Mouse (Mus musculus) left cerebral cortex, adult 18-20 months (tissue): ENCODE results near the gene Sacs. TPM values are rescaled to one million over a fixed set of nuclear protein-coding genes. Genes with fewer than 3 reads are reported as not detected.
"Not testable (repeated sequence)": the region's sequence is repeated elsewhere in the genome, so short reads cannot be mapped to it uniquely, and the experiment has no call there.

Experiments used
- DNase-seq, 2 experiments: peaks; one replicate each; pipeline ENCODE4 v3.0.0; 2021 to 2022; ENCODE audit warnings: low spot score in 2 of 2, mixed read lengths in 1 of 2
- long read RNA-seq, 2 experiments: library from polyadenylated mRNA; stranded (forward); transcript quantifications; one replicate each; pipeline ENCODE4 v2.0.0; 2021
- total RNA-seq, 2 experiments: library from RNA; stranded (reverse); gene quantifications; 2 replicates each; pipeline ENCODE4 v1.2.3; 2021

Sacs gene
- 10 to 100 TPM; 56.2 to 59.4 TPM for total RNA-seq
- long read RNA-seq, experiment 1, partial matches to known transcripts, result 0 of 1 reads
- long read RNA-seq, experiment 1, other reads (novel, unspliced or antisense), result 1 of 1 reads
- long read RNA-seq, experiment 2, partial matches to known transcripts, result 1 of 3 reads
- long read RNA-seq, experiment 2, other reads (novel, unspliced or antisense), result 2 of 3 reads

DNA sequence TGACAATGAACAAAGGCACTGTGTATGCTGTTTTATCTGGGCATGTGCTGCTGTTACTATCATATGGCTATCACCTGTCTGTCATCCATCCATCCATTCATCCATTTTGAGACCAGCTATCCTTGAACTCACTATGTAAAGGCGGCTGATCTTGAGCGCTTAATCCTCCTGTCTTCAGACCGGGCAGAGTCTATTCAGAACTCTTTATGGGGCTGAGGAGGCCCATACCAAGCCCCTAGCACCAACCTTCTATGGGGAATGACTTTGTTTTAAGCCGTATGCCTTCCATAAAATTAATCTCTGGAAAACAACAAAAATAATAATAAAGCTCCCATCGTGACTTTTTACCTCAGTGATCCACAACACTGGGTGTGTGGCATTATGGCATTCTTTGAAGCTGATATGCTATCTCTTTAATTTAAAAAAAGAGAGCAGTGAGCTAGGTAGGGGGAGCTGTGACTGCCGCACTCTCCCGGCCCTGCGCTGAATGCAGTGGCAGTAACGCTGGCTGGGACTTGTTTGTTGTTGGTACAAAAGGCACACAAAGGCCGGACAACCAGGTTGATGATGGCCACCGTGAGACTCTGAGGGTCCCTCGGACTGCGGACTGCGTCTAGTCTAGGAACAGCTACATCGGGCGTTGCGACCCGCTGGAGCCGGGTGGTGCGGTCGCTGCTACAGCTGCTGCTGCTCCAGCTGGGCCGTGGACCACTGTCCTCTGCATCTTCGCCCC lies at the start of gene Sacs:
TSS of gene Sacs (plus strand) at position 464 of the 733 bp plus-strand sequence.
- peak; percentile 50 to 56 for DNase-seq

DNA sequence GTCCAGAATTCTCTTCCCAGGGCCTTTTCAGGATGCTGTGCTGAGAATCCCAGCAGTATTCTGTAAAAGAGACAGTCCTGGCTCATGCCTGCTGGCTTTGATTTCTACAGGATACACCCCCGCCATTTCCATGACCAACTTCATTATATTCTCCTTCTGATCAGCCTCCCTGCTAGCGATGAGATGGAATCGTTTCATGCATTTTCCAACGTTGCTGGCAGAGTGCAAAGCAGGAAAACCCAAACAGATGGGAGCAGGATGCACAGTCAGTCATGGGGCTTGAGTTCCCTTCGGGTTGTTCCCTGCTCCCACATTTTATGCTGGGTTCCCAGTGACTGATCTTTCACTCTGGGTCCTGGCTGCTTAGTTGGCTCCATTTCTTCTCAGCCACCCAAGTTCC lies 47.3 kb upstream of the Sacs start:
- DNase-seq, result peak; percentile 22 to 29

DNA sequence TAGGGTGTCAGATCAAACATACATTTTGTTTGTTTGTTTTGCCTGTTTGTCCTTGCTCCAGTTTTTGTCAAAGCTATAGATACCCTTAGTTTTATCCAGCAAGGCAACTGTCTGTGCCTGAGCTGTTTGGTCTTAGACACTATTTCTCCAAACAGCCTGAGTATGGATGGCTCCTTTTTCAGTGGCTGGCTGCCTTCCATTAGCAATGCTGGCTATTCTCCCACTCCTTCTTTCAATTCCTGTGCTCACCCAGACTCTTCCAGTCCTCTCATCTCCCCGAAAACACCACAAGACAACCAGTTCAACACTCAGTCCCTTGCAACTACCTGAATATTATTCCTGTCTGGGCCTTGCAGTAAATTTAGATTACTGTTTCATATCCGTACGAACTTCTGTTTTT lies 46.2 kb upstream of the Sacs start:
- DNase-seq, result peak; percentile 36 to 50

DNA sequence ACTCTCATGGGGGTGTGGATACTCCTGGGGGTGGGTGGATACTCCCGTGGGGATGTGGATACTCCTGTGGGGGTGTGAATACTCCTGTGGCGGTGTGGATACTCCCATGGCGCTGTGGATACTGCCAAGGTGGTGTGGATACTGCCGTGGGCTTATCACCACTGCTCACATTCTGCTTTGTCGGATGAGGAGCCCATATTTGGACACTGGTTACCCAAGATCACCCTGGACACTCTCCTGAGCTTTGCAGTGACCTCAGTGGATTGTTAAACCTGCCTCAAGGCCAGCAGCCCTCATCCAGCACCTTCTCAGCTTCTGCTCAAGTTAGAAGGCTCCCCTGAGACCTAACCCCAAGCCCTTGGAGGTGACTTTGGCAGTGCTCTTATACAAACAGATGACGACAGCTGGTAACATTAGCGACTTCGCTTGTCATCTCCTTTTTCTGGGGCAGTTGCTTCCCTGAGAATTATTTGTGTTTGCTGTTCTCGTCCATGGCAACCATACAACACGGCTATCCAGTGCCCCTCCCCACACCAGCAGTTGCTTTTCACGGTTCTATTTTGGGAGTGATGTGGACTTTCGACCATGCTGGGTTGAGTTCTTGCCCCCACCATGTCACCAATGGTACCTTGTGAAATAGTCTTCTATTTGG lies 40.2 kb upstream of the Sacs start:
- DNase-seq, result no peak

DNA sequence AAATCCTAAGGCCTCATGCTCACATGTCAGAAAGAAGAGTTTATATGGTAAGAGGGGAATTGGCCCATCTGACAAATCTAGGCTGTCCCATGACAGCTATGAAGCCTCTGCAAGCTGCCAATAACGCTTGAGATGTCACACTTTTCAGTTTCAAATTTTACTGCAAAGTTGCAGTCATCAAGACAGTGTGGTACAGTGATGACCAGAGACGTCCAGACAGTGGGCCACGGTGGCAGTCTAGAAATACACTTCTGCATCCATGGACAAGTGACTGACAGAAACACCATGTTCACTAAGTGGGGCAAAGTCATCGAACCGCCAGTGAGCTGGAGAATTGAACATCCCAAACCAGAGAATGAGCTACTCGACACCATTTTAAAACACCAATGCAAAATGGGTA lies 37.5 kb upstream of the Sacs start:
- no peak for DNase-seq

DNA sequence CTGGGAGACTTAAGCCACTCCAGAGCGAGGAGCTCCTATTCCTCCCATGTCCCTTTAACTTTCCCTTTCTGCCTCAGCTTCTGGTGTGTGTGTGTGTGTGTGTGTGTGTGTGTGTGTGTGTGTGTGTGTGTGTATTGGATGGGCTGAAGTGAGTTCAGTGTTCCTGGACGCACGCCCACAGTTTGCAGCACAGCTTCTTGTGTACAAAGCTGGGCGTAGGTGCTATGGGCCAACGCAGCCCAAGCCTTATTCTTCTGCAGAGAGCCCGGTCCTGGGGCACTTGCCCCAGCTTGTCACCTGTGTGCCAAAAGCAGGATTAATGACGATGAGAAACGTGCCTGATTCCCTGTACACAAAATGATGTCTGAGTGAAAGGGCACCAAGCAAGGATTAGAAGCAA lies 31.9 kb upstream of the Sacs start:
- no peak for DNase-seq

DNA sequence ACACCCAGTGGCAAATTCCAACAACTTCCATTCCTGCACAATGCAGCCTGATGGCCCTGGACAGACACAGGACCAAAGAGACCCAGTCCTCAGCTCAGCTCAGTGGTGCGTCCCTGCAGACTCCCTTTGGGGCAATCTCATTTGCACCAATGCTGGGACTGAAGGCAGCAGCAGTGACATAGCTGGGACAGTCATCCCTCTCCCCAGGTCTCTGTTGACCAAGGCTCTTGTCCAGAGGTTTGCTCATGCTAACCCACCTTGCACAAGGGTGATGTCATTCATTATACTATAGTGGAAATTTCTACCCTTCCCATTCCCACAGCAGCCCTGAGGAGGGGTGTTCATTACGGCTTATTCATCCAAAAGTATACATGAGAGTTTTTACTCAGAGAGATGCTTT lies 29.6 kb upstream of the Sacs start:
- DNase-seq, result no peak

DNA sequence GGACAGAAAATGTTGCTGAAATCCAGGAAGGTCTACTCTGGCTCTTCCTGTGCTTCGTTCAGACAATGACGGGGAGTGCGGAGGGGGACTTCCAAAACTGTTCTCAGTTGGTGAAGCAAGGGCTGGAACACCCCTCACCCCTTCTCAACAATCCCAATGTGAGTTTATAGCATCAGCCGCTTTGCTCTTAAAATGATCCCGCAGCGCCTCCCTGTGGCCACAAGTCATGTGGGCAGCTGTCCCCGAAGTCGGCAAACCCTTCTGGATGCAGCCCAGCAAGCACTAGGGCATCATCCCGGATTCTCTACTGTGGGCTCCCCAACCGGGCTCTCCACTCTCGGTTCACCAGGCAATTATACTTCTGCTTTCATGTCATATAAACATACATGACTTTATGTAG lies 25.9 kb upstream of the Sacs start:
- DNase-seq, result peak; percentile 82 to 91

DNA sequence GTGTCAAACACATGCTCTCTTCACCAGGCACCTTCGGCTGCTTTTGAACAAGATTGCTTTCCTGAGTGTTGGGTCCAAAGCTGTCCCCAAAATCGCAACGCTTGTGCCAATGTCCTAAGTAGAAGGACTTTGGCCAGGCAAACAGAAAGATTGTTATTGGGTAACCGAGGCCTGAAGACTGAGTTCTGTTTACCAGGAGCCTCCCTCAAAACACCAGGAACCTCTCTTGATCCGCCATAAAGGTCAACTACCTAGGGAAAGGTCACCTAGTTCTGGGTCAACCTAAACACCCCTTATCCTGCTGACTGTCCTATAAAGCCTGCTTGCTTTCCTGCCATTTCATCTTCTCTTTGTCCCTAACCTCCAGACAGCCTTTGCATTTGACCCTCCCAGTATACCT lies 13.5 kb upstream of the Sacs start:
- no peak for DNase-seq

DNA sequence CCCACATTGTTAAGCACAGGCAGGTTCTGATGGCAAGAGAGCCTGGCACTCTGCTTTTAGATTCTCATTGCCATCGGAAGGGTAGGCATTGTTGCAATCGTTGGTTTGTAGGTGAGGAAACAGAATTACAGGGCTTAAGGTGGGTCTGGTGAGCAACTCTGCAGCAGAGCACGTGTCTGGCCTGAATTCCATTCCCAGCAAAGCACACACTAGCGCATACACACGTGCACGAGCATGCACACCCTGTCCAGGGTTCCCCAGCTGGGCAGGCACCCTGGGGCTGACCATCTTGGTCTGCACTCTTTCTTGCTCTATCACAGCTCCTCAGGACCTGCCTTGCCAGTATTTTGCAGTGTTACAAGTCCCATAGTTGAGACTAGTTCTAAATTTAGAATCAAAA lies 13.1 kb upstream of the Sacs start:
- DNase-seq, result no peak

DNA sequence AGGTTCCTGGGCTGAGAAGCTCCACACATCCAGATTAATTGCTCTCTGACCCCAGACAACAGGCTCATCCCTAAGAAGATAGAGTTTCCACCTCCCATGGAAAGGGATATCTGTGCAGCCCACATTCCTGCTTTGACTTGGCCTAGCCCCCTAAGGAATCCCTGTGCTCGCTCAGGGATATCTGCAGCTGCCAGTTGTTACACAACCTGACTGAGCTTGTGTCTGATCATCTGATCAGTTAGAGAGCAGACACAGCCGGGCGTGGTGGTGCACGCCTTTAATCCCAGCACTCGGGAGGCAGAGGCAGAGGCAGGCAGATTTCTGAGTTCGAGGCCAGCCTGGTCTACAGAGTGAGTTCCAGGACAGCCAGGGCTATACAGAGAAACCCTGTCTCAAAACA lies 10.9 kb upstream of the Sacs start:
- not testable (repeated sequence) for DNase-seq

DNA sequence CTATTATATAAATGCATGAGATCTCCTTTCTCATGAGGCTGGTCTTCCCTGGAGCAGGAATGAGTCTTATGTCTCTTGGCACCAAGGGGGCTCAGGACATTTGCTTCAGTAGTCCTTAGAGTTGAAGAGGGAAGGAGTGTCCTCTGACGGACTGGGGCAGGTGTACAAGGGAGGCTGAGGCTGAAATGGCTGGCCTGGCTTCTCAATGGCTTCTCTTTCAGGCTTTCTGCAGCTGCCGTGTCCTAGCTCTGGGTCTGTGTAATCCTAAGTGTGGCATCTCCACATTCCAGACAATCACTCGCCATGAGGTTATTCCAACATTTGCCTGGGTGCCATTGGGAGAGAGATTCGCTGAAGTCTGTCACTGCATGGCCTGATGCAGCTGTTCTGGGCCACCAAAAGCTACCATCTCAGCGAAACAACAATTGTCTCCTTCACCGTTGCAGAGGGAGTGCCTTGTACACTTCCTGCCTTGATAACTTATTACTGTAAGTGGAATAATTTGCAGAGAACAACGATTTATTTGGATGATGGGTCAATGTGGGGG lies 9.2 kb upstream of the Sacs start:
- DNase-seq, result no peak

DNA sequence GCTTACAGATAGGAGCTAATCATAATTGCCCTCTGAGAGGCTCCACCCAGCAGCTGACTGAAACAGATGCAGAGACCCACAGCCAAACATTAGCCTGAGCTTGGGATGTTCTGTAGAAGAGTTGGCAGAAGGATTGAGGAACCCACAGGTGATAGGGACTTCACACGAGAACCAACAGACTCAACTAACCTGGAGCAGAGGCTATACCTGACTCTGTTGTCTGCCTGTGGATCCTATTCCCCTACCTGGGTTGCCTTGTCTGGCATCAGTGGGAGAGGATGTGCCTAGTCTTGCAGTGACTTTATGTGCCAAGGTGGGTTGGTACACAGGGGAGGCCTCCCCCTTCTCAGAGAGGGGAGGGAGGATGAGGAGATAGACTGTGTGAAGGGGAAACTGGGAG lies 5.7 kb upstream of the Sacs start:
- DNase-seq, result no peak

DNA sequence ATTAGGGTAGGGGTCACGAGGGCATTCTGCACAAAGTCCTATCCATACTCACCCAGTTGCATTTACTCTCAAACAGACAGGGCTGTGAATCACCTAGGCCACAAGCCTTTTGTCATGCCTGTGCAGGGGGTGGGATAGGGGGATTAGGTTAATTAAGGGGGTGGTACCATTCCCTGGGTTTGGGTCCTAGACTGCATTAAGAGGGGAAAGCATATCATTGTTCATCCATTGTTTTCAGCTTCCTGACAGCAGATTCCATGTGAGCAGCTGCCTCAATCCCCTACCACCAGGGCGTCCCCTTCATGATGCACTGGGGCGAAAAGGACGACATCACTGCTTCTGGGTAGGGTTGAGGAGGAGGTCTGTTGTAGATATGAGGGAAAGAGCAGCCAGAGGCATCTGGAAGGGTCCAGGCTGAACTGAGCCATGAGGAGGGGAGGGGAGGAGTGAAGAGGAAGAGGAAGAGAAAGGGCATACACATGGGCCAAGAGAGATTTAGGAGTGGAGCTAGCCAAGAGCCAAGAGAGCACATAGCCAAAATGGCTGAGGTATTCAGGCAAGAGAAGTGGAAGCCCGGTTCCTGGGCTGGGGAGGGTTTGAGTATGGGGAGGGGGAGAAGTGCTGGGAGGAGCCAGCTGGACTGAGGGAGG lies 3.8 kb upstream of the Sacs start:
- DNase-seq, result no peak

DNA sequence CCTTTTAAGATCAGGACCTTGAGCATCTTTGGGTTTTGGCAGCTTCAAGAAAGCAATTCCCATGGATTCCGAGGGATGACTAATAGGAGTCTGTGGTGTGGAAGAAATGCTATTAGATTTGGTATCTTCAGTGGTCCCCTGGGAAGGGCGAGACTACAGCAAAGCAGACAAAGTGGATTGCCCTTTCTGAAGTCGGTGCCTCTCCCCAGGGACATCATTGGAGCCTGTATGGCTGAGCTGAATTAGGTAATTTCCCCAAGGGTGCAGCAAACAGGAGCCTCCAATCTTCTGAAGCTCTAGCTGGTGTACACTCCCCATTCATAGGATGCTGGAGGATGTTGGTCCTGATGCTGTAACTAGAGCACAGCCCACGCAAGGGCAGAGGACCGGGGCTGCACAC lies 847 bp upstream of the Sacs start:
- no peak for DNase-seq

DNA sequence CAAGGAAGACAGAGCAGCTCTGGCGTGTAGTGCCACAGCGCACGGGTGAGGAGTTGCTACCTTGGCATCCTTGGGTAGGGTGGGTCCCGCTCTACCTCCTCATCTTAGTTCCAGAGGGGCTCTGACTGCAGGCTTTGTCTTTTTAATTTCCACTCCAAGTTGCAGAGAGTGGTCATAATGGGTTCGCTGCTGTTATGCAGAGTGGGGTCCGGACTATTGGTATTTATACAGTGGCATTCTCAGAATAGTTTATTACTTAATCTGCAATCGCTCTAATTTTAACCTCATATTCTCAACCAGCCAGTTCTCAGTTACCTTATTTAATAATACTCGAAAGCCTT lies 440 bp downstream of the Sacs start:
- peak in 1 of 2 experiments; percentile 19 for DNase-seq

DNA sequence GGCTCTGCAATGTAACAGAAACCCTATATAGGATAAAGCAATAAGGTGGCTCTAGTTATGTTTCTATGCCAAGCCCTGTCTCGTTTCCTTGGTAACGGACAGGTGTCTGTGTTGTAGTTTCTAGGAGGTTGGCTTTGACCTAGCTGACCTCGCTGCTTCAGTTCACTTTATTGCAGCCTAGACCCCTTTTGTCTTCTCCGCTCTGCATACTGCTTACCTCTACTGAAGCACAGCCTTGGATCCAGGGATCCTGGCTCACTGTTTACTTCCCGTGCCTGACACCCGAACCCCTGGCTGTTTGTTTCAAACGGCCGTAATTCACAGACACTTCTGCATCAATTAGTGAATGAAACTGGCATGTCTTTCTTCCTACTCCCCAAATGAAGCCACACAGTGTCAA lies 5.1 kb downstream of the Sacs start:
- DNase-seq, result no peak

DNA sequence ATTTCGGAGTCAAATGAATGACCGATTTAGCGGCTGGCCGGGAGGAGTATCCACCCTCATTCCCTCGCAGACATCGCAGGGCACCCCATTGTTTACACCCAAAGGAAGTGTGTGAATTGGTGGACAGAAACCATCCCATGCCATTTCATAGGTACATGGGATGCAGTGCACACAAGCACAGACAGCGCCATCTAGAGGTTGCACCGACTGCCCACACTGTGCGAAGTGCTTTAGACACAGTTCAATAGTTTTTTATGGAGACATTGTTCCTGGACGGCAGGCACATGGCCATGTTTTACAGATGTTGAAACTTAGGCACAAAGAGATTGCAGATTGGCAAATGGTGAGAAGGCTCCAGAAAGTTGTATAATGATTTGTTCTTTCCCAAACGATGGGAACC lies 5.6 kb downstream of the Sacs start:
- peak in 1 of 2 experiments; percentile 24 for DNase-seq

DNA sequence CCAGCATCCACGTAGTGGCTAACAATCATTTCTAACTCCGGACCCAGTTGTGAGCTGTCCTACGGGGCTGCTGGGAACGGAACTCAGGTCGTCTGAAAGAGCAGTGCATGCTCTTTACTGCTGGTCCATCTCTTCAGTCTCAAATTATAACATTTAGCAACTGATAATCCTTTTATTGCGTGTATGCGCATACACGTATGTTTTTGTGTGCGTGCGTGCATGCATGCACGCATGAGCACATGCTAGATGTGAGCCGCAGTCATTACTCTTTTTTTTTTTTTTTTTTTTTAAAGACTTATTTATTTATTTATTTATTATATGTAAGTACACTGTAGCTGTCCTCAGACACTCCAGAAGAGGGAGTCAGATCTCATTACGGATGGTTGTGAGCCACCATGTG lies 12.2 kb downstream of the Sacs start:
- not testable (repeated sequence) for DNase-seq

DNA sequence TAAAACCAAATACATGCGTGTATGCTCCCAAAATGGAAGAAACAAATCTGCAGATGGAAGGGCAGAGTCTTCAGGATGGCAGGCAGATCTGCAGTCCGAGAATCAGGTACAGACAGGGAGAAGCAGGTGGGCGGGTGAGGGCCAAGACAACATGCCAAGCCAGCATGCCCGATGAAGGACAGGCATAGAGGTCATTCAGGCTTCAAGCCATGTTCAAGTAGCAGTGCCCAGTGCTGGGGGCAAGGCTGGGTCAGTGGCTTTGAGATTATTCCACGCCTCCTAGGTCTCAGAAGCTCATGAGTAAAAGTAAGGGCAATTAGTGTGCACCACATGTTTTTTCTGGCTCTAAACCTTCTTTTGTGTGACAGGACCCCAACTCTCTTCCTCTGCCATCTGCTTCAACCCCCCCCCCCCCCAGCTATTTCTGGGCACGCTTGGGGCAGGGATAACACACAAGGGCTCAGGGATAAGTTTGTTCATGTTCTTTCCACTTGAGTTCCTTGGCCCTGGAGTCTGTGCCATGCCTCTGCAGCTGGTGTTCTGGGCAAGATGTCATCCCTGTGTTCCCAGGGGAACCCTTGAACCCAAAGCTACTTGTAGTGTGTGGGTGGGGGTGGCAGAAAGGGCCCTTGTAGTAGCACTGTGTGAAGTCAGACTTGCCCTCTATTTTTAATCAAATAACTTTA lies 16.8 kb downstream of the Sacs start:
- no peak for DNase-seq

DNA sequence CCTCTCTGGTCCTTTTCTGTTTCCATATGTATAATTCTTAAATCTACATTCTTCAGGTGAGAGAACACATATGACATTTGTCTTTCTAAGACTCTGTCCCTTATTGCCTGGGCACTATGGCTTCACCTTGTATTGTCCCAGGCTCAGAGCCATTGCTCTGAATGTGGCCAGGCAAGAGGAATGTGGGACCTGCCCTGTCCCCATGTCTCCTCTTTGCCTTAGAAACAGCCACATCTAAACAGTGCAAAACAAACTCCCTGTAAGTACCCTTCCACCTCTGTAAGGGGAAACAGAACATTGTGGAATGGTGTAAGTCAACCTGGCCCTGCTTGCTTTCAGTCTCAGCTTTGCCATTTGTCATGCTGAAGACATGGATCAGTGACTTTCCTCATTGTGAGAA lies 17.4 kb downstream of the Sacs start:
- DNase-seq, result no peak
